8 mouse cellular contexts compared by ENCODE assay signal in the genomic region with DNA sequence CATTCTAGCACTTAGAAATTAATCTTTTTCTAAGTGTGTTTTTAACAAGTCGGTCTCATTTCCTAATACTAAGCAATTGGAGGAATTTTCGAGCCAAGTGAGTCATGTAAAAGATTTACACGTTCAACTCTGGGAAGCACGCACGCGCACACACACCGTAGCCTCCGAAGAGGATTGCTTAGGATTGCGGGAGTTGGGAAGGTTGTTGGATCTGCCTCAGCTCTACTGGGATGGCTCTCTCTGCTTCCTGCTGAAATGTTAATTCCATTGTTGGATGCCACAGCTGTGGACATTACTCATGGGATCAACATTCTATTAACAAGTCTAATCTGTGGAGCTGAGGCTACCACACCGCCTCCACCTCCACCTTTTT. TPM values are rescaled to one million over a fixed set of nuclear protein-coding genes. Genes with fewer than 3 reads are reported as not detected.
DNase-seq lines count a peak whose midpoint lies in the region; ATAC-seq lines count a peak whose summit lies in the region.

No protein-coding gene starts in this region.

- H3K27ac ChIP-seq in hindbrain, embryonic 12.5 days, result peak overlapping the region; percentile 41; the same call in 1 of the 2 replicates
- H3K27ac ChIP-seq in neural tube, embryonic 12.5 days, result no peak overlapping the region

- DNase-seq in urinary bladder, adult 18-20 months (ENCODE audit: low spot score in 2 of 2), result peak; percentile 18 to 22
- DNase-seq in urinary bladder, postnatal 10 days (ENCODE audit: low spot score), result no peak
- DNase-seq in embryo, embryonic 9.5 days (ENCODE audit: extremely low spot score), result peak; percentile 45
- DNase-seq in left cerebral cortex, postnatal 36 days (ENCODE audit: low spot score in 2 of 2), result peak; percentile 45 to 48
- DNase-seq in B cell, adult 2 months, result no peak

- peak; percentile 30; the same call in 1 of the 2 replicates for ATAC-seq in hindbrain, embryonic 12.5 days (ENCODE audit: low FRiP score)
- ATAC-seq in neural tube, embryonic 12.5 days (ENCODE audit: low FRiP score, low read depth), result no peak
- no peak for ATAC-seq in granulocyte monocyte progenitor cell, adult 5-6 weeks (replicated peaks; ENCODE audit: poor library complexity, severe bottlenecking)

- H3K36me3 ChIP-seq in hindbrain, embryonic 12.5 days, result peaks cover 3% of the 10 kb centered on the region; the same call in 1 of the 2 replicates
- H3K36me3 ChIP-seq in neural tube, embryonic 12.5 days, result no peaks in the 10 kb centered on the region

- peak overlapping the region; percentile 87 for H3K4me3 ChIP-seq in hindbrain, embryonic 12.5 days
- H3K4me3 ChIP-seq in neural tube, embryonic 12.5 days, result peak overlapping the region; percentile 93

- H3K9me3 ChIP-seq in hindbrain, embryonic 12.5 days (replicated peaks), result no peaks in the 10 kb centered on the region; the same call in 1 of the 2 replicates
- H3K9me3 ChIP-seq in neural tube, embryonic 12.5 days, result no peaks in the 10 kb centered on the region

- peaks cover 31% of the 10 kb centered on the region for H3K4me1 ChIP-seq in hindbrain, embryonic 12.5 days
- H3K4me1 ChIP-seq in neural tube, embryonic 12.5 days, result peaks cover 13% of the 10 kb centered on the region

- intact Hi-C loops in left cerebral cortex, postnatal 36 days (cut with DNase I), result loop anchor here (5.0 kb wide), 2 partner anchors 65 to 80 kb away; no protein-coding TSS in a partner anchor

- peak overlapping the region; percentile 69 for H3K4me2 ChIP-seq in hindbrain, embryonic 12.5 days (replicated peaks)
- H3K4me2 ChIP-seq in neural tube, embryonic 12.5 days (replicated peaks), result peak overlapping the region; percentile 76

- no peaks in the 10 kb centered on the region for H3K27me3 ChIP-seq in hindbrain, embryonic 12.5 days
- no peaks in the 10 kb centered on the region for H3K27me3 ChIP-seq in neural tube, embryonic 12.5 days (replicated peaks)

- 2% methylated on average over 10 of the region's 10 CpGs for WGBS in hindbrain, embryonic 12.5 days
- WGBS in neural tube, embryonic 12.5 days, result 4% methylated on average over 10 of the region's 10 CpGs

- H3K9ac ChIP-seq in hindbrain, embryonic 12.5 days, result peak overlapping the region; percentile 89
- H3K9ac ChIP-seq in neural tube, embryonic 12.5 days, result peak overlapping the region; percentile 92

RNA-seq across cellular contexts. Expression of a gene that starts 1.4 kb away (rescaled TPM):
- 112 and 118 TPM in 2 replicates for polyA plus RNA-seq in hindbrain, embryonic 12.5 days (2016; fragmentation: Nextera tagmentation; extraction: Ambion mirVana)
- 10 to 100 TPM; 27.6 to 30.6 TPM for total RNA-seq in left cerebral cortex, postnatal 36 days (2021)
- polyA plus RNA-seq in neural tube, embryonic 12.5 days (2016; fragmentation: Nextera tagmentation; extraction: Ambion mirVana), result 85.4 and 89.0 TPM in 2 replicates
- total RNA-seq in granulocyte monocyte progenitor cell, adult 5-6 weeks (2014; fragmentation: Nextera tagmentation), result 0.41 and 4.8 TPM in 2 replicates
- 0.98 and 1.2 TPM in 2 replicates for total RNA-seq in granulocyte monocyte progenitor cell, adult 5-6 weeks (2017)

Comparison
In these comparisons a context has a peak if more than half of its experiments do, and no peak if none do; other contexts are left out.
1. DNase-seq: peak in urinary bladder, adult 18-20 months (2 of 2), embryo, embryonic 9.5 days (single experiment) and left cerebral cortex, postnatal 36 days (2 of 2); none in urinary bladder, postnatal 10 days (single experiment) and B cell, adult 2 months (0 of 2).
2. RNA of a gene that starts 1.4 kb away (total RNA-seq): 27.6 to 30.6 TPM in left cerebral cortex, postnatal 36 days; 0.41 to 4.8 TPM in granulocyte monocyte progenitor cell, adult 5-6 weeks; every median in the first group is over 4 times any median in the second.